In the genomic region with DNA sequence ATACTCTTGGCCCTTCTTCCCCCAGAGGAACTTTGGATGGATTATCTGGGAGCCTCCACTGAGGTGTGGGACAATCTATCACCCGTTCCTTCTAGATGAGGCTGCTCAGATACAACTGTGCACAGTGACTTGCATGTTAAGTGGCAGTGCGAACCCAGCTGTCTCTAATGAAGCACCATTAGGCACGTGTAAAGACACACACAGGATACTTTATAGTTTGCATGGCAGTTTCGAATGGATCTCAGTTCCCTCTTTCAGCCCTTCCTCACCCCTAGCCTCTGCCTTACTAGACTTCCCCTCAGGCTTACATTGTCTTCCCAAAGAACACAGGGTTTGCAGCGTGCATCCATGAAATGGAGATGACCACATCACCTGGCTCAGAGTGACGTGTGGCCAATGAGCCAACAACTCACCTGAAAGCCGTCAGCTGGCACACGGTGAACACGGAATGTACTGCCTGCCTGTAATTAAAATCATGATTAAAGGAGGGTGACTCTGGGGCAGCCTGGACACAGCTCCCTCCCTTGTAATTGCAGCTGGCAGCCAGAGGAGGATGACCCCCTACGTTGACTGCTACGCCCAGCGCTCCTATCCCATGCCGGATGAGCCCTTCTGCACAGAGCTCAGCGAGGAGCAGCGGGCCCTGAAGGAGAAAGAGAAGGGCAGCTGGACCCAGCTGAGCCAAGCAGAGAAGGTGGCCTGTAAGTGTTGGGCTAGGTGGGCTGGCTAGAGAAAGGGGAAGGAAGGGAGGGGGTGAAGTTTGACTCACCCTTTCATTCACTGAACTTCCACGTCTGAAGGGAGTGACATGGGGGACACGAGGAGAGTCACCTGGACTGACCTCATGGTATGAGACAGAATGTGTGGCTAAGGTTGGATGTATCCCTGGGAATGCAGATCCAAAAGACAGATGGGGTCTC, we compare ENCODE assay signal across 18 mouse cellular contexts. TPM values are rescaled to one million over a fixed set of nuclear protein-coding genes. Genes with fewer than 3 reads are reported as not detected.
DNase-seq lines count a peak whose midpoint lies in the region; ATAC-seq and TF ChIP-seq lines count a peak whose summit lies in the region.
"Had no signal": no experiment of that assay in that cellular context is flagged by ENCODE, and none has a peak within 500 bp of the region (broad histone marks: within the 10 kb centered on the region; RNA-seq: fewer than 3 reads in every experiment).

No protein-coding gene starts in this region.

- no peak; the same call in 1 of the 2 replicates for TF ChIP-seq CTCF in hindbrain, postnatal 0 days (IDR thresholded peaks at IDR 0.05; ENCODE audit: low read depth)
- no peak for TF ChIP-seq CTCF in liver, postnatal 0 days (IDR thresholded peaks at IDR 0.05; ENCODE audit: low read depth)

- H3K36me3 ChIP-seq in hindbrain, postnatal 0 days (ENCODE audit: insufficient read depth, low read length) = no peaks in the 10 kb centered on the region
- H3K36me3 ChIP-seq in hindbrain, embryonic 12.5 days = no peaks in the 10 kb centered on the region
- no peaks in the 10 kb centered on the region for H3K36me3 ChIP-seq in liver, postnatal 0 days (replicated peaks; ENCODE audit: insufficient read depth, low read length)
- H3K36me3 ChIP-seq in liver, embryonic 11.5 days (ENCODE audit: control insufficient read depth, insufficient read depth, low read length) = no peaks in the 10 kb centered on the region
- H3K36me3 ChIP-seq in embryonic facial prominence, embryonic 10.5 days (replicated peaks) = no peaks in the 10 kb centered on the region
- no peaks in the 10 kb centered on the region for H3K36me3 ChIP-seq in splenic B cell, adult 2 months (ENCODE audit: control insufficient read depth, insufficient read depth, low read length, poor library complexity, severe bottlenecking)
- H3K36me3 ChIP-seq: embryonic facial prominence, embryonic 13.5 days; forebrain, embryonic 15.5 days; neural tube, embryonic 12.5 days had no signal

- no peaks in the 10 kb centered on the region for H3K27me3 ChIP-seq in hindbrain, postnatal 0 days (ENCODE audit: insufficient read depth, low read length)
- peaks cover 13% of the 10 kb centered on the region for H3K27me3 ChIP-seq in hindbrain, embryonic 12.5 days
- H3K27me3 ChIP-seq in liver, postnatal 0 days (ENCODE audit: insufficient read depth, low read length) = peaks cover 4% of the 10 kb centered on the region; the same call in 1 of the 2 replicates
- H3K27me3 ChIP-seq in liver, embryonic 11.5 days (replicated peaks; ENCODE audit: control insufficient read depth, insufficient read depth, low read length) = peaks cover 15% of the 10 kb centered on the region
- peaks cover 51% of the 10 kb centered on the region for H3K27me3 ChIP-seq in embryonic facial prominence, embryonic 10.5 days (replicated peaks; ENCODE audit: low read depth, poor library complexity, severe bottlenecking)
- 0 out of 2 replicates have a peak, but pooled peaks cover 2% of the 10 kb centered on the region for H3K27me3 ChIP-seq in splenic B cell, adult 2 months (ENCODE audit: control insufficient read depth, insufficient read depth, low read length, poor library complexity, severe bottlenecking)
- H3K27me3 ChIP-seq: embryonic facial prominence, embryonic 13.5 days; forebrain, embryonic 15.5 days; neural tube, embryonic 12.5 days had no signal

- H3K4me1 ChIP-seq in hindbrain, postnatal 0 days (ENCODE audit: insufficient read depth, low read length) = 0 out of 2 replicates have a peak, but pooled peaks cover 4% of the 10 kb centered on the region
- H3K4me1 ChIP-seq in hindbrain, embryonic 12.5 days = peaks cover 17% of the 10 kb centered on the region
- peaks cover 12% of the 10 kb centered on the region; the same call in 1 of the 2 replicates for H3K4me1 ChIP-seq in liver, postnatal 0 days (ENCODE audit: insufficient read depth)
- H3K4me1 ChIP-seq in liver, embryonic 11.5 days (replicated peaks; ENCODE audit: control insufficient read depth, insufficient read depth, low read length) = peaks cover 7% of the 10 kb centered on the region
- H3K4me1 ChIP-seq in embryonic facial prominence, embryonic 10.5 days = peaks cover 29% of the 10 kb centered on the region

- 0 out of 2 replicates have a peak, but pooled peaks have one; percentile 24 for ATAC-seq in hindbrain, postnatal 0 days
- no peak for ATAC-seq in hindbrain, embryonic 12.5 days (ENCODE audit: low FRiP score)
- ATAC-seq in liver, postnatal 0 days = peak; percentile 48
- no peak for ATAC-seq in liver, embryonic 11.5 days (replicated peaks; ENCODE audit: low FRiP score)

- H3K4me3 ChIP-seq in hindbrain, postnatal 0 days (ENCODE audit: low read length) = no peak overlapping the region
- H3K4me3 ChIP-seq in hindbrain, embryonic 12.5 days = no peak overlapping the region
- H3K4me3 ChIP-seq in liver, postnatal 0 days (ENCODE audit: low read depth, low read length) = no peak overlapping the region
- H3K4me3 ChIP-seq in liver, embryonic 11.5 days (ENCODE audit: low read depth, low read length) = no peak overlapping the region
- H3K4me3 ChIP-seq in embryonic facial prominence, embryonic 10.5 days = no peak overlapping the region
- H3K4me3 ChIP-seq: embryonic facial prominence, embryonic 13.5 days; forebrain, embryonic 15.5 days; neural tube, embryonic 12.5 days had no signal

- no peaks in the 10 kb centered on the region for H3K9me3 ChIP-seq in hindbrain, postnatal 0 days (ENCODE audit: low read length)
- no peaks in the 10 kb centered on the region for H3K9me3 ChIP-seq in hindbrain, embryonic 12.5 days (replicated peaks)
- no peaks in the 10 kb centered on the region for H3K9me3 ChIP-seq in liver, postnatal 0 days (ENCODE audit: low read length)
- H3K9me3 ChIP-seq in liver, embryonic 11.5 days (ENCODE audit: control insufficient read depth, low read length) = no peaks in the 10 kb centered on the region
- no peaks in the 10 kb centered on the region for H3K9me3 ChIP-seq in embryonic facial prominence, embryonic 10.5 days
- H3K9me3 ChIP-seq: embryonic facial prominence, embryonic 13.5 days; forebrain, embryonic 15.5 days; neural tube, embryonic 12.5 days had no signal

- no peak for TF ChIP-seq EP300 in liver, postnatal 0 days (IDR thresholded peaks at IDR 0.05; ENCODE audit: low read depth)

- no peak overlapping the region for H3K4me2 ChIP-seq in hindbrain, postnatal 0 days (ENCODE audit: low read depth, low read length)
- no peak overlapping the region for H3K4me2 ChIP-seq in hindbrain, embryonic 12.5 days (replicated peaks)
- H3K4me2 ChIP-seq in liver, postnatal 0 days (ENCODE audit: low read depth, low read length) = no peak overlapping the region
- no peak overlapping the region for H3K4me2 ChIP-seq in liver, embryonic 11.5 days
- H3K4me2 ChIP-seq: embryonic facial prominence, embryonic 13.5 days; forebrain, embryonic 15.5 days; heart, embryonic 11.5 days; neural tube, embryonic 12.5 days had no signal

- DNase-seq in hindbrain, postnatal 0 days (ENCODE audit: low spot score) = no peak
- no peak for DNase-seq in liver, postnatal 0 days
- no peak for DNase-seq in liver, embryonic 11.5 days (ENCODE audit: low spot score)
- no peak for DNase-seq in embryonic facial prominence, embryonic 10.5 days (ENCODE audit: low spot score)
- DNase-seq in splenic B cell, adult 2 months (ENCODE audit: low read depth, low spot score) = peak; percentile 57
- DNase-seq in lung, postnatal 10 days = no peak
- DNase-seq: adrenal gland, adult 2 months; gastrocnemius, postnatal 36 days; heart, postnatal 10 days; kidney, postnatal 10 days; liver; lung, adult 18-20 months; right cerebral cortex, postnatal 14 days had no signal

- 65% methylated on average over 17 of the region's 17 CpGs for WGBS in hindbrain, postnatal 0 days
- 67% methylated on average over 17 of the region's 17 CpGs for WGBS in hindbrain, embryonic 12.5 days
- WGBS in liver, postnatal 0 days (ENCODE audit: insufficient replicate concordance) = 58% methylated on average over 17 of the region's 17 CpGs
- 62% methylated on average over 17 of the region's 17 CpGs for WGBS in liver, embryonic 11.5 days
- 67% methylated on average over 17 of the region's 17 CpGs for WGBS in embryonic facial prominence, embryonic 10.5 days

- no peak overlapping the region for H3K9ac ChIP-seq in hindbrain, postnatal 0 days (replicated peaks; ENCODE audit: low read length)
- H3K9ac ChIP-seq in hindbrain, embryonic 12.5 days = no peak overlapping the region
- no peak overlapping the region for H3K9ac ChIP-seq in liver, postnatal 0 days (replicated peaks)
- no peak overlapping the region for H3K9ac ChIP-seq in liver, embryonic 11.5 days (ENCODE audit: low read depth, low read length)
- H3K9ac ChIP-seq: embryonic facial prominence, embryonic 13.5 days; forebrain, embryonic 15.5 days; neural tube, embryonic 12.5 days had no signal

- H3K27ac ChIP-seq in hindbrain, postnatal 0 days = no peak overlapping the region
- no peak overlapping the region for H3K27ac ChIP-seq in hindbrain, embryonic 12.5 days
- H3K27ac ChIP-seq in liver, postnatal 0 days (ENCODE audit: low read depth) = no peak overlapping the region
- H3K27ac ChIP-seq in liver, embryonic 11.5 days (ENCODE audit: low read depth, low read length) = no peak overlapping the region
- 0 out of 2 replicates have a peak overlapping the region, but pooled peaks have one; percentile 8 for H3K27ac ChIP-seq in embryonic facial prominence, embryonic 10.5 days (replicated peaks)
- H3K27ac ChIP-seq: embryonic facial prominence, embryonic 13.5 days; forebrain, embryonic 15.5 days; neural tube, embryonic 12.5 days had no signal

RNA-seq across cellular contexts. Expression of gene Cox4i2, which starts 2.8 kb away (rescaled TPM):
- 2.1 and 7.1 TPM in 2 replicates for total RNA-seq in hindbrain, postnatal 0 days (2014; rRNA removed)
- 4.8 and 6.1 TPM in 2 replicates for polyA plus RNA-seq in hindbrain, postnatal 0 days (2015; fragmentation: Nextera tagmentation; extraction: Ambion mirVana)
- polyA plus RNA-seq in hindbrain, embryonic 12.5 days (2016; fragmentation: Nextera tagmentation; extraction: Ambion mirVana) = 5.0 and 5.3 TPM in 2 replicates
- 0.56 and 1.0 TPM in 2 replicates for polyA plus RNA-seq in liver, postnatal 0 days (2015; fragmentation: Nextera tagmentation; extraction: Ambion mirVana)
- polyA plus RNA-seq in liver, embryonic 11.5 days (2014; fragmentation: Nextera tagmentation; extraction: Ambion mirVana) = 6.7 and 8.5 TPM in 2 replicates
- polyA plus RNA-seq in embryonic facial prominence, embryonic 10.5 days (2016; fragmentation: Nextera tagmentation; extraction: Ambion mirVana) = 9.9 and 10.1 TPM in 2 replicates

RNA-seq across cellular contexts. Expression of gene Id1, which starts 20.7 kb away (rescaled TPM):
- total RNA-seq in hindbrain, postnatal 0 days (2014; rRNA removed) = 142 and 198 TPM in 2 replicates
- 99.3 and 104 TPM in 2 replicates for polyA plus RNA-seq in hindbrain, postnatal 0 days (2015; fragmentation: Nextera tagmentation; extraction: Ambion mirVana)
- polyA plus RNA-seq in hindbrain, embryonic 12.5 days (2016; fragmentation: Nextera tagmentation; extraction: Ambion mirVana) = 157 and 159 TPM in 2 replicates
- 39.7 and 40.4 TPM in 2 replicates for polyA plus RNA-seq in liver, postnatal 0 days (2015; fragmentation: Nextera tagmentation; extraction: Ambion mirVana)
- 52.7 and 56.3 TPM in 2 replicates for polyA plus RNA-seq in liver, embryonic 11.5 days (2014; fragmentation: Nextera tagmentation; extraction: Ambion mirVana)
- 161 and 182 TPM in 2 replicates for polyA plus RNA-seq in embryonic facial prominence, embryonic 10.5 days (2016; fragmentation: Nextera tagmentation; extraction: Ambion mirVana)

Comparison
In these comparisons a context has a peak if more than half of its experiments do, and no peak if none do; other contexts are left out.
1. ATAC-seq: peak in hindbrain, postnatal 0 days (single experiment) and liver, postnatal 0 days (single experiment); none in hindbrain, embryonic 12.5 days (single experiment) and liver, embryonic 11.5 days (single experiment).